Mouse (Mus musculus) heart, embryonic 11.5 days (tissue): Measurements from ENCODE around the gene Dock6. TPM values are rescaled to one million over a fixed set of nuclear protein-coding genes. Genes with fewer than 3 reads are reported as not detected.
"Not testable (repeated sequence)": the region's sequence is repeated elsewhere in the genome, so short reads cannot be mapped to it uniquely, and the experiment has no call there.

ENCODE experiments used
- ATAC-seq: fragments of 200-750 bp; cut with Nextera tagmentation; replicated peaks from 2 replicates; pipeline ENCODE4 v1.8.0; 2017; ENCODE audit warnings: moderate library complexity; ENCODE audit not compliant: insufficient number of reproducible peaks, low FRiP score, low TSS enrichment
- H3K27ac ChIP-seq: fragments of 300-500 bp; sonication (generic); 2 replicates; pipeline ENCODE4 v1.5.1; 2014; ENCODE audit warnings: mild to moderate bottlenecking, low read depth, low read length
- H3K27me3 ChIP-seq: fragments of 300-500 bp; sonication (generic); 2 replicates; pipeline ENCODE4 v1.6.1; 2014; ENCODE audit warnings: mild to moderate bottlenecking, low read length, mixed read lengths; ENCODE audit not compliant: control insufficient read depth, insufficient read depth
- H3K36me3 ChIP-seq: fragments of 300-500 bp; sonication (generic); 2 replicates; pipeline ENCODE4 v1.6.1; 2014; ENCODE audit warnings: mild to moderate bottlenecking, low read length, moderate library complexity, mixed read lengths; ENCODE audit not compliant: control insufficient read depth, insufficient read depth
- H3K4me1 ChIP-seq: fragments of 300-500 bp; sonication (generic); 2 replicates; pipeline ENCODE4 v1.6.1; 2014; ENCODE audit warnings: low read length; ENCODE audit not compliant: control insufficient read depth, insufficient read depth
- H3K4me2 ChIP-seq: fragments of 300-500 bp; sonication (generic); 2 replicates; pipeline ENCODE4 v1.6.1; 2014; ENCODE audit warnings: mild to moderate bottlenecking, moderate library complexity
- H3K4me3 ChIP-seq: fragments of 300-500 bp; sonication (generic); 2 replicates; pipeline ENCODE4 v1.5.1; 2014; ENCODE audit warnings: low read depth, low read length
- H3K9ac ChIP-seq: fragments of 300-500 bp; sonication (generic); 2 replicates; pipeline ENCODE4 v1.6.1; 2014; ENCODE audit warnings: mild to moderate bottlenecking, low read depth, low read length, moderate library complexity
- H3K9me3 ChIP-seq: fragments of 300-500 bp; sonication (generic); replicated peaks from 2 replicates; pipeline ENCODE4 v1.6.1; 2016; ENCODE audit warnings: low read length; ENCODE audit not compliant: control insufficient read depth
- WGBS: fragments of 180-500 bp; shearing (Covaris S2); extraction: QIAGEN DNeasy Blood & Tissue Kit; methylation state at CpG from one replicate; pipeline ENCODE4 v1.1.7; 2014; ENCODE audit not compliant: insufficient replicate concordance; 5-methylcytosine and 5-hydroxymethylcytosine counted together
- polyA plus RNA-seq: library from polyadenylated mRNA; unstranded; fragments of >200 nt; fragmentation: Nextera tagmentation; extraction: Ambion mirVana; gene quantifications from 2 replicates; pipeline ENCODE4 v1.2.1, GENCODE M21; 2014

The Dock6 gene
- polyA plus RNA-seq, 1 experiment from 2014 or later: 50.1 TPM

GRCm38 (mm10) chr9:21797921-21798344, 54.5 kb downstream of the Dock6 start:
- Histone ChIP-seq H3K9ac (peak overlapping the region; percentile 88), H3K9me3 (no peaks in the 10 kb centered on the region), H3K36me3 (peaks cover 31% of the 10 kb centered on the region), H3K4me2 (peak overlapping the region; percentile 81), H3K27ac (peak overlapping the region; percentile 92), H3K4me3 (peak overlapping the region; percentile 92), H3K27me3 (no peaks in the 10 kb centered on the region), H3K4me1 (peaks cover 21% of the 10 kb centered on the region)
- ATAC-seq: peak; percentile 55
- under 1% methylated on average over 23 of the region's 26 CpGs for WGBS

DNA sequence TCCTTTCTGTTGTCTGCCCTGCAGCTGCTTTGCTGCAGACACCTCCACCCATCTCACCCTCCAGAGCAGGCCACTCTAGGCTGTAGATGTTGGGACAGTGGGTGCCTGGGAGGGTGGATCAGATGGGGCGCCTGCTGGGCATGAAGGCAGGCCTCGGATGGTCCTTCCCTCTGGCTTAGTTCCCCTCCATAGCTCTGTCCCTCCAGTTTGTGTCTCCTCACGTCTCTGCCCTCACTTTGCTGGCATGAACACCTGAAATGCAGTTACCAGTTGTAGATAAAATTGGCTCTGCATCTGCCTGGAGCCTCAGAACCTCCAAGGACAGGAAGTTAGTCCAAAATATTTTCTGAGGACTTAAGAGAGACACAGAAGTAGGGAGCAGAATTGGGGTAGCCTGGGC, 55.5 kb downstream of the Dock6 start:
- no peaks in the 10 kb centered on the region for H3K9me3 ChIP-seq
- H3K27me3 ChIP-seq: no peaks in the 10 kb centered on the region
- ATAC-seq: no peak
- H3K9ac ChIP-seq: peak overlapping the region; percentile 16
- H3K27ac ChIP-seq: peak overlapping the region; percentile 92; the same call in 1 of the 2 replicates
- peak overlapping the region; percentile 92 for H3K4me3 ChIP-seq
- peak overlapping the region; percentile 81 for H3K4me2 ChIP-seq
- peaks cover 30% of the 10 kb centered on the region for H3K4me1 ChIP-seq
- H3K36me3 ChIP-seq: peaks cover 29% of the 10 kb centered on the region
- 68% methylated on average over 3 of the region's 3 CpGs for WGBS

- no peak for ATAC-seq
- peak overlapping the region; percentile 92 for H3K4me3 ChIP-seq
- H3K9ac ChIP-seq: peak overlapping the region; percentile 16
- WGBS: 56% methylated on average over 3 of the region's 3 CpGs
- H3K4me1 ChIP-seq: peaks cover 37% of the 10 kb centered on the region
- H3K4me2 ChIP-seq: peak overlapping the region; percentile 81
- H3K27ac ChIP-seq: peak overlapping the region; percentile 30
- H3K36me3 ChIP-seq: peaks cover 29% of the 10 kb centered on the region
- no peaks in the 10 kb centered on the region for H3K27me3 ChIP-seq
- H3K9me3 ChIP-seq: no peaks in the 10 kb centered on the region
Measured at GRCm38 (mm10) chr9:21796259-21796658, 56.2 kb downstream of the Dock6 start.

- H3K4me1 ChIP-seq: peaks cover 38% of the 10 kb centered on the region
- H3K36me3 ChIP-seq: peaks cover 24% of the 10 kb centered on the region
- 71% methylated on average over 5 of the region's 5 CpGs for WGBS
- no peaks in the 10 kb centered on the region for H3K9me3 ChIP-seq
- peak overlapping the region; percentile 54 for H3K9ac ChIP-seq
- no peak for ATAC-seq
- no peaks in the 10 kb centered on the region for H3K27me3 ChIP-seq
- peak overlapping the region; percentile 81 for H3K4me2 ChIP-seq
- H3K4me3 ChIP-seq: no peak overlapping the region
- H3K27ac ChIP-seq: no peak overlapping the region
Measured at GRCm38 (mm10) chr9:21795579-21795978, 56.9 kb downstream of the Dock6 start.

DNA sequence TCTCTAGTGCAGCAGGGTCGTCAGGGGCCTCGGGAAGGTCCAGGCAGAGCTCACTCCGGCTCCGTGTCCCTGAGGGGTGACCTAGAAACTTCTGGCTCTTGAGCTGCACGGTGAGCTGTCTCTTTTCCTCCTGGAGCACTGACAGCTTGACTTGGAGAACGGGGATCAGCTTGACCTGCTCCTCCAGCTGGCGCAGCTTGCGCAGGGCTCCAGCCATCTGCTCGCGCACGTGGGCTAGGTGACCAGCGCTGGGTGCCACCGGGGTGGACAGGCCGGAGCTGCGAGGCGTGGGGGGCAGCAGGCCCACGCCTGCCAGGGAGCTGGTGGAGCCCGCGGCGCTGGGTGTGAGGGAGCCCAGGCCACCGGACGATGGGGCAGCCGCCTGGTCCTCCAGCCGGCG, 57.5 kb downstream of the Dock6 start:
- no peak overlapping the region for H3K9ac ChIP-seq
- no peak overlapping the region for H3K4me3 ChIP-seq
- no peak overlapping the region for H3K4me2 ChIP-seq
- H3K36me3 ChIP-seq: peaks cover 25% of the 10 kb centered on the region
- H3K27ac ChIP-seq: no peak overlapping the region
- H3K4me1 ChIP-seq: peaks cover 38% of the 10 kb centered on the region
- no peaks in the 10 kb centered on the region for H3K27me3 ChIP-seq
- ATAC-seq: no peak
- 93% methylated on average over 25 of the region's 25 CpGs for WGBS
- no peaks in the 10 kb centered on the region for H3K9me3 ChIP-seq

GRCm38 (mm10) chr9:21794344-21794834, 58.0 kb downstream of the Dock6 start:
- 93% methylated on average over 18 of the region's 18 CpGs for WGBS

DNA sequence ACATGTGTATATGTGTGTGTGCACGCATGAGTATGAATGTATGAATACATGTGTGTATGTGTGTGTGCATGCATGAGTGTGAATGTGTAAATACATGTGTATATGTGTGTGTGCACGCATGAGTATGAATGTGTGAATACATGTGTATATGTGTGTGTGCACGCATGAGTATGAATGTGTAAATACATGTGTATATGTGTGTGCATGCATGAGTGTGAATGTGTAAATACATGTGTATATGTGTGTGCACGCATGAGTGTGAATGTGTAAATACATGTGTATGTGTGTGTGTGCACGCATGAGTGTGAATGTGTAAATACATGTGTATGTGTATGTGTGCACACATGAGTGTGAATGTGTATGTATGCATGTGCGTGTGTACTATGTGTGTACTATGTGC, 58.9 kb downstream of the Dock6 start:
- H3K9me3 ChIP-seq, H3K27me3 ChIP-seq, H3K4me3 ChIP-seq, ATAC-seq, H3K27ac ChIP-seq, H3K9ac ChIP-seq, H3K4me2 ChIP-seq: not testable (repeated sequence)
- 92% methylated on average over 6 of the region's 6 CpGs for WGBS
- H3K36me3 ChIP-seq: peaks cover 30% of the 10 kb centered on the region
- H3K4me1 ChIP-seq: peaks cover 38% of the 10 kb centered on the region

More at GRCm38 (mm10) chr9:21794344-21794834, 58.0 kb downstream of the Dock6 start:
- Histone ChIP-seq H3K36me3 (peaks cover 25% of the 10 kb centered on the region), H3K9ac (no peak overlapping the region), H3K9me3 (no peaks in the 10 kb centered on the region), H3K27me3 (no peaks in the 10 kb centered on the region), H3K27ac (no peak overlapping the region), H3K4me1 (peaks cover 38% of the 10 kb centered on the region), H3K4me2 (no peak overlapping the region), H3K4me3 (no peak overlapping the region)
- no peak for ATAC-seq

- Histone ChIP-seq H3K36me3 (peaks cover 30% of the 10 kb centered on the region), H3K27me3 (no peaks in the 10 kb centered on the region), H3K9ac (no peak overlapping the region), H3K4me1 (peaks cover 38% of the 10 kb centered on the region), H3K4me2 (0 out of 2 replicates have a peak overlapping the region, but pooled peaks have one; percentile 4), H3K4me3 (no peak overlapping the region), H3K27ac (no peak overlapping the region), H3K9me3 (no peaks in the 10 kb centered on the region)
- 61% methylated on average over 8 of the region's 8 CpGs for WGBS
- no peak for ATAC-seq
Measured at GRCm38 (mm10) chr9:21792644-21793043, 59.8 kb downstream of the Dock6 start.

DNA sequence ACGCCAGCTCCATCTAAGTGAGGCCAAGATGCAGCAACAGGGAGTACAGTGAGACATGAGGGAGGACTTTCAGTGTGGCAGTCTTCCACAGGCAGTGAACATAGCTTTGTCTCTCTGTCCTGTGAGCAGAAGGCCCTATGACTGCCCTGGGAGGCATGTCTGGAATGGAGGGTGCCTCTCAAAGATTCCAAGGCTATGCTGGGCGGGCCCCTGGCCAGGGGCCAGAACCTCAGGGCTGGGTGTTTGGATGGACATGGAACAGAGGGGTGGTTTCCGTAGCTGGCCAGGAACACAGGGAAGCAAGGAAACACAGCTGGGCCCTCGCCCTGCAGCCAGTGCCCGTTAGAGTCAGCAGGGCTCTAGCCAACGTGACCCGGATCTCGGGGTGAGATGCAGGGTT, 60.6 kb downstream of the Dock6 start:
- H3K4me1 ChIP-seq: peaks cover 31% of the 10 kb centered on the region
- peak; percentile 39; the same call in 1 of the 2 replicates for ATAC-seq
- H3K36me3 ChIP-seq: peaks cover 30% of the 10 kb centered on the region
- no peaks in the 10 kb centered on the region for H3K9me3 ChIP-seq
- WGBS: 58% methylated on average over 8 of the region's 8 CpGs
- peak overlapping the region; percentile 29 for H3K4me2 ChIP-seq
- 0 out of 2 replicates have a peak overlapping the region, but pooled peaks have one; percentile 34 for H3K9ac ChIP-seq
- H3K4me3 ChIP-seq: no peak overlapping the region; the same call in 1 of the 2 replicates
- H3K27me3 ChIP-seq: no peaks in the 10 kb centered on the region
- peak overlapping the region; percentile 4 for H3K27ac ChIP-seq
